Mouse (Mus musculus) erythroblast, embryonic 14.5 days (primary cell): ENCODE results near the gene Nr2f1. TPM values are rescaled to one million over a fixed set of nuclear protein-coding genes. Genes with fewer than 3 reads are reported as not detected.
"Not testable (repeated sequence)": the region's sequence is repeated elsewhere in the genome, so short reads cannot be mapped to it uniquely, and the experiment has no call there.

Source experiments
- H3K27me3 ChIP-seq: 2 replicates; pipeline ENCODE4 v1.6.1; 2012; ENCODE audit warnings: inconsistent platforms; ENCODE audit not compliant: control insufficient read depth
- H3K36me3 ChIP-seq: 2 replicates; pipeline ENCODE4 v1.6.1; 2012; ENCODE audit warnings: mild to moderate bottlenecking, inconsistent platforms; ENCODE audit not compliant: control insufficient read depth
- H3K4me1 ChIP-seq: 2 replicates; pipeline ENCODE4 v1.6.1; 2012; ENCODE audit warnings: inconsistent platforms; ENCODE audit not compliant: control insufficient read depth
- H3K4me3 ChIP-seq: replicated peaks from 2 replicates; pipeline ENCODE3; 2012; ENCODE audit warnings: moderate library complexity, mild to moderate bottlenecking, inconsistent platforms
- H3K9me3 ChIP-seq: 2 replicates; pipeline ENCODE4 v1.6.1; 2012; ENCODE audit warnings: low read length, inconsistent platforms, mixed read lengths; ENCODE audit not compliant: control insufficient read depth
- GATA1 ChIP-seq: IDR thresholded peaks from 2 replicates; pipeline ENCODE4 v1.6.1; 2012; ENCODE audit warnings: low read length, inconsistent platforms, mixed read lengths
- TAL1 ChIP-seq: IDR thresholded peaks from 3 replicates; pipeline ENCODE4 v1.6.1; 2012; ENCODE audit warnings: low read length, inconsistent platforms, mixed read lengths
- polyA plus RNA-seq: library from polyadenylated mRNA; stranded (reverse); fragments of >175 nt; gene quantifications from 2 replicates; pipeline ENCODE4 v1.2.3, GENCODE M21; 2012

Nr2f1 gene
- not detected in 2 replicates for polyA plus RNA-seq

DNA sequence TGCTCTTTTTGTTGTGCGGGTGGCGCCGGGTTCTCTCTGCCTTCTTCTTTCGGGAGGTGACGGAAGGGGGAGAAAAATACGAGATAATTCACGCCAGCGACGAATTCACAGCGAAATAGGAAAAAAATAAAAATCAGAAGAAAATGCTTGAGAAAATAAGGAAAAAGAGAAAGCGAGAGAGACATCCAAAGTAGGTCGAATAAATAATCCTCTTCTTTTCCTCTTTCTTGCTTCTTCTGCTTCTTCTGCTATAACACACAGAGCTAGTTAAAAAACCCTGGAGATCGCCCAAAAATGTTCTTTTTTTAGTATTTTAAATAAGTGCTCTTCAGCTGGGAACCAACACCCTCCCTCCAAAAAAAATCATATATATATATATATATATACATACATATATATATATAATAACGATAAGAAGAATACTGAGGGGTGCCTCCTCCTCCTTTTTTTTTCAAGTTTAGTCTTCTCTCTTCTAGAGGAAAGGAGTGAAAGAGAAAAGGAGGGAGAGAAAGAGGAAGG is at the start of gene Nr2f1:
TSS of gene Nr2f1 (minus strand) at position 116 of the 519 bp plus-strand sequence.
- peaks cover 100% of the 10 kb centered on the region for H3K27me3 ChIP-seq
- peaks cover 4% of the 10 kb centered on the region; the same call in 1 of the 2 replicates for H3K9me3 ChIP-seq
- H3K4me3 ChIP-seq = peak within 1 kb of the TSS; percentile 24
- H3K36me3 ChIP-seq = no peaks in the 10 kb centered on the region
- no peak for TF ChIP-seq GATA1
- TF ChIP-seq TAL1 = no peak
- no peaks in the 10 kb centered on the region; the same call in 1 of the 2 replicates for H3K4me1 ChIP-seq

DNA sequence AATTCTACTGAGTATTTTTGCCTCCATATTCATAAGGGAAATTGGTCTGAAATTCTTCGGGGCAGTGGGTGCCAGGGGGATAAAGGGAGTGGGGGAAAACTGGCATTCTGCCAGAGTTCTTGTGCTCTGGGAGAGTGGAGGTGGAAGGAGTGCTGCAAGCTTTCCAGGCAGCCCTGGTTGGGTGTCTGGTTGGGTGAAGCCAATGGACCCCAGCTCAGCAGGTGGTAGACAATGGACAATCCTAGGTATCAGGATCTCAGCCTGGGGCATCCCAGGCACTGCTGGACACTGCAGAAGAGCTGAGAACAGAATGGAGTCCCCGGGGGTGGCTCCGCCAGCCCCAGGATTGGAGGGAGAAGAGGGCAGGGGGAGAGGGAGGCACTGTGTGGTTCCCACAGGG is 22.1 kb upstream of the Nr2f1 start:
- Histone ChIP-seq H3K9me3 (no peaks in the 10 kb centered on the region; the same call in 1 of the 2 replicates), H3K4me3 (no peak overlapping the region), H3K27me3 (no peaks in the 10 kb centered on the region), H3K36me3 (no peaks in the 10 kb centered on the region), H3K4me1 (no peaks in the 10 kb centered on the region)
- TF ChIP-seq GATA1 (no peak), TAL1 (no peak)

DNA sequence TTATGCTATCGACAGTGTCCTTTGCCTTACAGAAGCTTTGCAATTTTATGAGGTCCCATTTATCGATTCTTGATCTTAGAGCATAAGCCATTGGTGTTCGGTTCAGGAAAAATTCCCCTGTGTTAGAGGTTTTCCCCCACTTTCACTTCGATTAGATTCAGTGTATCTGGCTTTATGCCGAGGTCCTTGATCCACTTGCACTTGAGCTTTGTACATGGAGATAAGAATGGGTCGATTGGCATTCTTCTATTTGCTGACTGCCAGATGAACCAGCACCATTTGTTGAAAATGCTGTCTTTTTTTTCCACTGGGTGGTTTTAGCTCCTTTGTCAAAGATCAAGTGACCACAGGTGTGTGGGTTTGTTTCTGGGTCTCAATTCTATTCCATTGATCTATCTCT is 20.7 kb upstream of the Nr2f1 start:
- H3K4me1 ChIP-seq, H3K9me3 ChIP-seq, H3K36me3 ChIP-seq, H3K27me3 ChIP-seq, H3K4me3 ChIP-seq: not testable (repeated sequence)

DNA sequence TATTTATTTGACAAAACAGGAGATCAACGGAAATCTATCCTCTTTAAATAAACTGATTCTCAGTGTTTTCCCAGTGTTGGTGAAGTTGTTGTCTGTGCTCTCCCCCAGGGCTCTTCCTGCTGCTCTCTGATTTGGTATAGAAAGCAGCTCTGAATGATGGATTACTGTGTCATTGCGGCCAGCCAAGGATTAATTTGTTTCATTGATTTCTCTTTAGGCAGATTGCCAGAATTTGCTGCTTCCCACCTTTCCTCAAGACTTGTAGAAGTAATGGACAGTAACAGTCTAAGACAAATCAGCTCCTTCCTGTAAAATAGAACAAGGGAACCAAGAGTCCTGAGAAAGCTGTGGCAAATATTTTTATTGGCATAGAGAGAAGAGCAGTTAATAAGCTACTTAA is 15.7 kb upstream of the Nr2f1 start:
- Histone ChIP-seq H3K36me3 (no peaks in the 10 kb centered on the region), H3K9me3 (no peaks in the 10 kb centered on the region; the same call in 1 of the 2 replicates), H3K4me3 (no peak overlapping the region), H3K4me1 (no peaks in the 10 kb centered on the region), H3K27me3 (peaks cover 33% of the 10 kb centered on the region)
- TF ChIP-seq TAL1 (no peak), GATA1 (no peak)

DNA sequence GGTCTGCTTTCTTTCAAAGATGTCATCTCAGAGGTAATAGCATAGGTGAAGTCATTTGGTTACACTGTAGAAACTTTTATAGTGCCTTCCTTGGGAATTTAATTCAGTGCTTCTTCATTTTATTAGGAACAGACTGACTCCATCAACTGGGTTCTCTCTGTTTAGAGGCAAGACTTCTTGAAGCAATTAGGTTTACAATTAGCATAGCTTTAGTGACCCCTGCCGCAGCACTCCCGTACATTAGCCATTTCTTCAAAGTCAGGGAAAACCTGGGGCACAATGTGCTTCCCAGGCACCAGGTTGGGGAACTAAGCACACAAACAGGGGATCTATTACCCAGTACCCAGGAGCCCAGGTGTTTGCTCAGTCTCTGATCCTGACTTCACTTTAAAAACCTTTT is 13.6 kb upstream of the Nr2f1 start:
- Histone ChIP-seq H3K36me3 (no peaks in the 10 kb centered on the region), H3K4me1 (no peaks in the 10 kb centered on the region), H3K4me3 (no peak overlapping the region), H3K9me3 (no peaks in the 10 kb centered on the region; the same call in 1 of the 2 replicates), H3K27me3 (peaks cover 53% of the 10 kb centered on the region)
- TF ChIP-seq GATA1 (no peak), TAL1 (no peak)

DNA sequence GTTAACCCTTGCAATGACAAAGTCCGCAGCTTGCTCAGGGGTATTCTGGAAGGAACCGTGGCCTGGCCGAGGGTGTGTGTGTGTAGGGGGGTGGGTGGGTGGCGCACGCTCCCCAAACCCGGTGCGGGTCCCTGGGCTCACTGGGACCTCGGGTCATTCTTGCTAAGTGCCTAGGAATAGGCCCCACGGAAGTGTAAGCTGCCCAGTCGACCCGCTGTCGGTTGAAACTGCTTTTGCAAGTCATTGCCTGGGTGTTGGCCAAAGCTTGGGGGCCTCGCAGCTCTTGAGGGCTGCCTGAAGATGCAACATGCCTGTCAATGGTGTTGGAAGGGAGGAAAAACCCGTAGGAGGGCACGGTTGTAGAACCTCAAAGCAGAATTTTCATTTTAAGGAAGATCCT is 12.6 kb upstream of the Nr2f1 start:
- Histone ChIP-seq H3K36me3 (no peaks in the 10 kb centered on the region), H3K27me3 (peaks cover 64% of the 10 kb centered on the region), H3K4me3 (no peak overlapping the region), H3K9me3 (no peaks in the 10 kb centered on the region; the same call in 1 of the 2 replicates), H3K4me1 (no peaks in the 10 kb centered on the region)
- TF ChIP-seq TAL1 (no peak), GATA1 (no peak)

DNA sequence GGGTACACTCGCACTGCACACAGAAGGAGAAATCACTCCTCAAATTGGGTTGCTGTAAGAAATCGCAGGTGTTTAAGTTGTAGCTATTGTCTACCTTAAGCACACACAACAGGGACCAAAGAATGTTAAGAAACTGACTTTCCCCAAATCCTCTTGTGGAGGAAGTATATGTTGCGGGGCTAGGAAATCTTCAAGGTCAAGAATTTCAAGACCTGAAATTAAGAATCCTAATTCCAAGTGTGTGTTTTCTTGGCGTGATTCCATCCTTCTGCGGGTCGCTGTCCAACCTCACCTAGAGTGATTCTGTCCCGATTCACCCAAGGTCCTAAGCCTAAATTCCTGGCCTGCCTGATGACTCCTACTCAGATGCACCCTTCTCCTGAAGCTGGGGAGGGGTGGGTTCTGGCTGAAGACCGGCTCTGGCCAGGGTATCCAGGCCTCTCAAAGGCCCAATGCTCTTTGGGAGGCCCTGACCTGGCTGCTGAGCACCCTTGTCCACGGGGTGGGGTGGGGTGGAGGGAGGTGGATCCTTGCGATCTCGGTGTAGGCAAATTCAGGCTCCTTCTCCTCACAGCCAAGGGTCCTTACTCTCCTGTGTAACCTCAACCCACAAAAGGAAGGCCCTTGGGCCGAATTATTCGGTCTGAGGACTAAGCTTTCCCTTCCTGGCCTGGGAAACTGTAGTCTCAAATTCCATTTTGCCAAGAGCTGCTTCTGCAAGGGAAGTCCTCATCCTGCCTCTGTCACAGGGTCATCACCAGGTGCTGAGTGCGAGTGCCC is 11.9 kb upstream of the Nr2f1 start:
- Histone ChIP-seq H3K4me1 (no peaks in the 10 kb centered on the region), H3K36me3 (no peaks in the 10 kb centered on the region), H3K27me3 (peaks cover 71% of the 10 kb centered on the region), H3K9me3 (no peaks in the 10 kb centered on the region; the same call in 1 of the 2 replicates), H3K4me3 (no peak overlapping the region)
- TF ChIP-seq GATA1 = no peak
- no peak for TF ChIP-seq TAL1

DNA sequence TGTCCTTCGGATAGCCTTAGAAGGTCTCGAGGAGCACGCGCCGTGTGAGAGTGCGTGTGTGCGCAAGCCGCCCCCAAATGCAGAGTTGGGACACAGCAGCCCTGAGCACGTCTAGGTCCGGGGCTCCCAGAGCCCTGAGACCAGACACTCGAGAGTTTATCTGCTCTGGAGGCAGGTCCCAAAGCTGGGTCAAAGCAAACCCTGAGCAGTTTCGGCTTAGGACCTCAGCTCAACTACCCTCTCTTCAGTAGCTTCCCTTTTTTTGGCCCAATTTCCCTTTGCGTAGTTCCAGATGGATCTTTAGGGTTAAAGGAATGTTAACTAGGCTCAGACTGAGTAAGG is 11.2 kb upstream of the Nr2f1 start:
- no peaks in the 10 kb centered on the region for H3K36me3 ChIP-seq
- no peaks in the 10 kb centered on the region; the same call in 1 of the 2 replicates for H3K9me3 ChIP-seq
- H3K4me1 ChIP-seq = no peaks in the 10 kb centered on the region
- TF ChIP-seq TAL1 (no peak), GATA1 (no peak)
- H3K27me3 ChIP-seq = peaks cover 78% of the 10 kb centered on the region
- H3K4me3 ChIP-seq = no peak overlapping the region

DNA sequence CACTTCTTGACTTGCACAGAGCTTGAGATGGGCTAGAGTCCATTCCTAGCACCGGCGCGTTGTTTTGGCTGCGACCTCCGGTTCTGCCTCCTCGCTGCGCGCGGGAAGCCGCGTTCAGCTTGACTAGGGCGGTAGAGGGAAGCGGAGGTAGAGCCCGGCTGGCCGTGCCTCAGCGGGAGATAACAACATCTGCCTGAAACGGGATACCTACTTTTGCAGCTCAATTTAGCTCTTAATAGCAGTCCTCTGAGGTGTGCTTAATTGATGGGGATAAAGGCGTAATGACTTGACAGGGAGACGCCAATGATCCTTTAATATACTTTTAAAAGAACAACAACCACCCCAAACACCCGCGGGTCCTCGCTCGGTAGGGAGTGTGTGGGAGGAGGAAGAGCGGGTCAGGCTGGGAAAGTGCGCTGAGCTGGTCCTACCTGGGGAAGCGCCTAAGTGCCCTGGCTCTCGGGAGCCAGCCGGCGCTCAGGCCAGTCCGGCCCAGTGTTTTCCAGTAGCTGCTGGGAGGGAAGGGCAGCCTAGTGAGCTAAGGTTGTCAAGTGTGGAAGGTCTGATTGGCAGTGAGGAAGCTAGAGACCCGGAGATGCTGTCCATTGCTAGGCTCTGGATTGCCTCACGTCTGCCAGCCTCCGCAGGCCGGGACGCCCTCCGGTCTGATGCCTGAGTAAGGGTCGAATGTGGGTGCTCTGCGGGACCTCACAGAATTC is 10.6 kb upstream of the Nr2f1 start:
- no peak overlapping the region for H3K4me3 ChIP-seq
- TF ChIP-seq GATA1 (no peak), TAL1 (no peak)
- no peaks in the 10 kb centered on the region for H3K4me1 ChIP-seq
- peaks cover 83% of the 10 kb centered on the region for H3K27me3 ChIP-seq
- no peaks in the 10 kb centered on the region; the same call in 1 of the 2 replicates for H3K9me3 ChIP-seq
- no peaks in the 10 kb centered on the region for H3K36me3 ChIP-seq
